Mouse (Mus musculus) urinary bladder, postnatal 36 days (tissue): ENCODE results near the gene Ino80.

Source experiments
- DNase-seq, 2 experiments: peaks; one replicate each; pipeline ENCODE4 v3.0.0; 2022; ENCODE audit warnings: low spot score in 2 of 2, mixed read lengths in 1 of 2

The Ino80 gene

DNA sequence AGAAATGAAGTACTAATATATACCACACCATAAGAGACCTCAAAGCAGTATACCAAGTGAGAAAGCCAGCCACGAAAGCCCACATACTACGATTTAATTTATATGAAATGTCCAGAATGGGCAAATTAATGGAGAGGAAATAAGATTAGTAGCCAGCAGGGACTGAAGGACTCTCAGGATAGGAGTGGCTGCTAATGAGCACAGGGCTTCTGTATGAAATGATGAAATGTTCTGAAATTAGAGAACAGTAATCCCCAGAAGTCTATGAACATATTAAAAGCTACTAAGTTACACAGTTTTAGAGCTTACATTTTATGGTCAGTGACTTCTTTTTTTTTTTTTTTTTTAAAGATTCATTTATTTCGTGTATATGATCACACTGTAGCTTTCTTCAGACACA is 22.9 kb downstream of the Ino80 start:
- no peak for DNase-seq

DNA sequence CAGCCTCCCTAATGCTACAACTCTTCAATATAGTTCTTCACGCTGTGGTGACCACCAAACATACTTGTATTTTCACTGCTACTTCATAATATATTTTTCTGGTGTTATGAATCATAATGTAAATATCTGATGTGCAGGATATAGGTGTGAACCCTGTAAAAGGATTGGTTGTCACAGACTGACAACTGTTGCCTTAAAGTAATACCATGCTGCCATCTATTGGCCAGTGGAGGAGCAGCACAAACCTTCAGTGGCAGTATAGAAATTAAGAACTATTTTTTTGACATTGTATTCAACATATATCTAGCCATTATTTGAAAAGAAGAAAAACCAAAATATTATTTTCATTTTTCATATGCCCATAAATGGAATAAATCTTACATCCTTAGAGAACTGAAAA is 40.5 kb downstream of the Ino80 start:
- peak; percentile 4 to 34 for DNase-seq

DNA sequence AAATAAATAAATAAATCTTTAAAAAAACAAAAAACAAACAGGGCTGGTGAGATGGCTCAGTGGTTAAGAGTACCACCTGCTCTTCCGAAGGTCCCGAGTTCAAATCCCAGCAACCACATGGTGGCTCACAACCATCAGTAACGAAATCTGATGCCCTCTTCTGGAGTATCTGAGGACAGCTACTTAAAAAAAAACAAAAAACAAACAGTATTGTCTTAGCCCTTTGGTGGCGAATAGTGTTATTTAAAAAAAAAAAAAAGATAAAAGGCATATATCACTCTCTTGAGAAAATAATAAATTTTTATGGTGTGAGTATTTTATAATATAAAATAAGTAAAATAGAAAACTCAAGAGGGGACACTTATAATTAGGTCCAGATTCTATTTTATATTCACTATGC is 41.0 kb downstream of the Ino80 start:
- no peak for DNase-seq

DNA sequence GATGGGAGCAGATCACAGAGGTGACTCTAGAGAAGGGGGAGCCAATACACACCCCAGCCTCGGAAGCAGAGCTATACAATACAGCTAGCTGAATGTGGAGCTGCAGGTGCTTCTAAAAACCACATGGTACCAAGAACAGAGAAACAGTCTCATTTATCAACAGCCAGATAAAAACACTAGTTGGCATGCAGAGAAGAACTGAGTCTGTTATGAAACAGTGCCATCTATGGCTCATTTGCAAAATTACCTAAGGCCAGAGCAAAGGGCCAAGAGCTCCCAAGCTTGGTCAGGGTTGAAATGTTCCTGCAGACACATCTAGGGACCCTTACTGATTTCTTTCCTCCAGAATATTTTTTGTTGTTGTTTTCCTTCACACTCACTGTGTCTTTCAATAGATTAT is 63.7 kb downstream of the Ino80 start:
- DNase-seq = no peak

DNA sequence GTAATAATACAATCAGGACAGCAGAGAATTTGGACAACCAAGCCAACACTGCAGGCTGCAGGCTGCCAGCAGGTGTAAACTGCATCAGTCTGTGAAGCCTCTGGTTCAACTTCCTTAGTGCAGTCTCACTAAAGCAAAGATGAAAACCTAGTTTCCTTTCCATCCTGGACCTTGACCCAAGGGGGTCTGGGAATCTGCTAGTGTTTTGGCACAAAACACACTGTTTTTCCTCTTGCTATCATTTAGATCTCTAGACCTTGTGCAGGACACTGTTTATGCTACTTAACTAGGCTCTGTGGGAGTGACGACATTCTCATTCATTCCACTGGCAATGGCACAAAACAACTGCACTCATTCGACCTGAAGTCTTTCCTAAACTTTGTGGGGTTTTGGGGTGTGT is 65.8 kb downstream of the Ino80 start:
- no peak for DNase-seq

DNA sequence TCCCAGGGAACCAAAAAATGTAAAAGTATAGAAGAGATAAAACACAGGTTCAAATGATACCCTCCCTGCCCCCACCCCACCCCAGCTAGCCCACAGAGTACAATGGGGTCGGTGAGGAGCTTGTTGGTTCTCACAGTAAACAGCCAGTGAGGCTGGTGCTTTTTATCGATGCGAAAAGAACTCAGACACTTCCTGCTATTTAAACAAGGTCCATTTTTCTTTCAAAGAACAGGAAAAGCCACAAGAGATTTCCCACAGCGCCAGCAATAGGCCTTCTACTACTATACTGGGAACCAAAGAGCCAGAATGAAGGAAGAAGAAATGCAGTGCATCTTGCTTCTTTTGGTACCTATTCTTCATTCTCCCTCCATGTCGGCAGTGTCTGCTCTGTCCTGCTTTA is 66.5 kb downstream of the Ino80 start:
- DNase-seq = no peak

DNA sequence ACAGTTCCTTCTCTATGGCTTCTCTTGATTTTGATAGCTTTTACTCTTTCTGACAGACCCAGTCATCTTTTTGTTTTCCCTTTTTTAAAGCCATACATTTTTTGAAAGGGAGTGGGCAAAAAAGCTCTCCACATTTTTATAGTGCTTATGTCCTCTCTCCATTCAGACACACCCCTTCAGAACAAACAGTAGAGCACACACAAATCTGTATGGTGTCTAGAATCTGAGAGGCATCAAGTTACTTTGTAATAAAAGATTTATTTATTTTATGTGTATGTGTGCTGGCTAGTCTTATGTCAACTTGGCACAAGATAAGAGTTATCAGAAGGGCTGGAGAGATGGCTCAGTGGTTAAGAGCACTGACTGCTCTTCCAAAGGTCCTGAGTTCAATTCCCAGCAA is 68.8 kb downstream of the Ino80 start:
- no peak for DNase-seq

DNA sequence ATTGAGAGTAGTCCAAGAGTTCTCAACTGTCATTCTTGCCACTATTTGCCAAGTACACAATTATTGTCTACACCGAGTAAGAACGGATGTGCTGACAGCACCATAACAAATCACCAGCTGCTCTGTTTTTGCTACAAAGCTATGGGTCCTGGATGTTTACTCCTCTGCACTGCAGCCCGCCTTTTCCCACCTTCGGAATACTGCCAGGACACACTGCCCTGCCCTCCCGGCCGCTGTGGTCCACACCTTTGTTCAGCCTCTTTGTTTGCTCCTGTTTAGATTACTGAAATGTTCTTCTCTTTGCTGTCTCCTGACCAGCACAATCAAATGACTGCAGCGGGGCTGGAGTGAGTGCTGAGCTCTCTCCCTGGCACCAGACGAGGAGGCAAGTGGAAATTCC is 69.2 kb downstream of the Ino80 start:
- peak in 1 of 2 experiments; percentile 3 for DNase-seq

DNA sequence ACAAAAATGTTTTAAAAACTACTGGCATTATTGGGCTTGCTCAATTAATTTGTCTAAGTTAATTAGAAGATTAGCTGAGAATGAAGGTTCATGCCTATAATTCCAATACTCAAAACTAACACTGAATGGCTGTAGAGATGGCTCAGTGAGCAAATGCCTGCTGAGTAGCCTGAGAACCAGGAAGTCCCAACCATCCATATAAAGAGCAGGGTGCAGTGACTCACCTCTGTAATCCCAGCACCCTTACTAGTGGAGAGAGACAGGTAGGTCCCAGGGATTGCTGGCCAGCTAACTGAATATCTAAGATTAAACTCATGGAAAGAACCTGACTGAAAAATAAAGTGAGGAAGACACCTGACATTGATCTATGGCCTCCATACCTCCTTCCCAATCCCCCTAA is 78.2 kb downstream of the Ino80 start:
- DNase-seq = no peak

DNA sequence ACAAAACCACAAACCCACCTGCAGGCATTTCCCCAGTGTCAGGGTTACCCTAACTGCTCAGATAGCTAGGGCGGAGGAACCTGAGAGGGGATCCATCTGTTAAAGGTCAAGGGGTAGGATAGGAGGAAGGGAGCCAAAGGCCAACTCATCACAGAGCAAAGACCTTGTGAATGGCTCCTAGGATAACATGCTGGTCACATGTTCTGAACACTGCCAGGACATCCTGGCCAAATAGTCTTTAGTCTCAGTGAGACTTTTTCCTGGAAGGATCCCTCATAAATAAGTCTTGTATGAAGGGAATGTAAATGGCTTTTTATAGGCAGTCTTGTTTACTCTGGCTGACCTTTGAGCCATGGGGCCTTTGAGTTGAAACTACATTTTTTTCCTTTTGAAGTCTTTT is 78.8 kb downstream of the Ino80 start:
- no peak for DNase-seq

DNA sequence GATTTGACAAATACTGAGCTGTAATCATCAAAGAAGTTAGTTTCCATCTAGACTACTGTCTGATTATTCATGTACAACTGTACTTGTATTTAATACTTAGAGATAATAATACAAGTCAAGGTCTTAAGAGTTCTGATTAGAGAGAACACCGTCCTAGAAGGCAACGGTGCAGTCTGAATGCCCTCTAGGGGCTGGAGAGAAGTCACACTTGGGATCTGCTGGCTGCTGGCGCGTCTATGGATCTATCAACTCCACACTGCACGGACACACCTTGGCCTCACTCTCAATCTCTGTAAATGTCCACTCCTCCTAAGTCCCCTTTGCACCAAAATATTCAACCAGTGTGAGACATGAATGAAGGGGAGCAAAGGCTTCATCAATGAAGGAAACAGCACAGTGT is 79.2 kb downstream of the Ino80 start:
- no peak for DNase-seq

DNA sequence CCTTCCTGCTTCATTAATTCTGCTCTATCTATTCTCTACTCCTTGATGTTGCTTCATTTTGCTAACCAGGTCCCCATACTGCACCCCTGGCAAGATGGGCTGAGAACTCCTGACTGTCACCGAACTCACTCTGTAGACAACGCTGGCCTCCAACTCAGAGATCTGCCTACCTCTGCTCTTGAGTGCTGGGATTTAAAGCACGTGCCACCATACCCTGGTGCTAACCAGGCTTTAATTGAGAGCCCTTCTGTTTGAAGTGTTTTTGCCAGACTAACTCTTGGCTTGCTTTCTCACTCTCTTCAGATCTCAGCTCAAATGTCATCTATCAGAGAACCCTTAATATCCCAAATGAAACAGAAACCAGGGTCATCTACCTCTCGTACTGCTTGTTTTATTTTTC is 87.5 kb downstream of the Ino80 start:
- no peak for DNase-seq

DNA sequence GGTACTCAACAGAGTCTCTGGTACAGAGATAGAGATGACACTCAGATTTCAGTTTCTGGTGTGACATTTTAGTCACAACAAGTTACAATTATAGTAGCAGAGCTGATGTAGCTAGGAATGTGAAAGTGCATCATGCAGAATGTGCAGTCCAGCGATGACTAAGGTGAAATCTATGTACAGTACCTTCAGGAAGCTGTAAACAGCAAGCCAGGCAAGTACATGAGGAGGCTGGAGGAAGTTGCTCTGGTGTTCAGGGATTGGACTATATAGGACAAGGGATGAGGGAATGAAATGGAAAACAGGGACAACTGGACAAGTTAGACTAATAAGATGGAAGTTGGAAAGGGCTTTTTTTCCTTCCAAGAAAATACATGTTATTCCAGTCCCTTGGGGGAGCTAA is 89.2 kb downstream of the Ino80 start:
- DNase-seq = no peak

DNA sequence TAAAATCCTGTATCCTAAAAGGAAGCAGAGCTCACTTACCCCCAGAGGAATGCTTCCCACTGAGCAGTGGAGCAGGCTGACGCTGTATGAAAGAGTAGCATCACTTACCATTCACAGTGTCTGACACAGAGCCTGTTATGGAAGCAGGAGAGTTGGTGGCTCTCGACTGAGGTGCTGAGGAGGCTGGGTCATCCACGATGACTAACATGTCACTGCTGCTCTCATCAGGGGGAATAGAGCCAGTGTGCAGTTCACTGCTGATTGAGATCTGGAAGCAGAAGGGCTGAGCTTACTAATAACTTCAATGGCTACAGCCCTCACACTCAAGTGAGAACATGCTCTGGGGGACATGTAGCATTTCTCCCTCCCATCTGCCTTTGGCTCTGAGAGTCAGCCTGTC is 98.0 kb downstream of the Ino80 start:
- no peak for DNase-seq

DNA sequence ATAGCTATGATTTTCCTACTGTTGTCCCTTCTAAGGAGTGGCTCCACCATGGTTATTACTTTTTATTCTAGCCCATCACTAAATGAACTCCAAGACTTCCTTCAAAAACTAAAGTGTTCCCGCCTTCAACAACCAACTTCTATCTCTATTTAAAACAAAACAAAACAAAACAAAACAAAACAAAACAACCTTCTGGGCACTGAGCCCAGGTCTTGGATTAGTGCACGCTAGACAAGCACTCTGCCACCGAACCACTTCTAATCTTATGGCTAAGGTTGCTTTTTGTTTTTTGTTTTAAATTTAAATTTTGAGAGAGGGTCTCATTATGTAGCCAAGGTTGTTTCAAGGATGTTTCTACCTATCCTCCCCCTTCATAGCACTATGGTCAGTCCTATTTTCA is 99.7 kb downstream of the Ino80 start:
- no peak for DNase-seq

DNA sequence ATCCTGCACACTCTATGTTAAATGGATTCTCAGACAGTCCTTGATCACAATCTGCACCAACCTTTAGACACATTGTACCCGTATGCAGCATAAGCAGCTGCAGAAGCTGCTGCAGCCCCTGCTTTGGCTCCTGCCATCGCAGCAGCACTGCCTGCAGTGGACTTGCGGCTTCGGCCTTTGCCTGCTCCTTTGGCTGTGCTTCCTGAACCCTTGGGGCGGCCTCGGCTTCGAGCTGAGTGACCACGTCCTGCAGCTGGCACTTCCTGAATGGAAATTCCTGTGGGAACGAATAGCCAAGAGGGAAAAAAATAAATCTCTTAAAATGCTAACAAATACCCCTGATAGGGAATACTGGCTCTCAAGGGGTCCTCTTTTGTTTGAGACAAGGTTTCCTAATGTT is 100.2 kb downstream of the Ino80 start:
- DNase-seq = no peak

DNA sequence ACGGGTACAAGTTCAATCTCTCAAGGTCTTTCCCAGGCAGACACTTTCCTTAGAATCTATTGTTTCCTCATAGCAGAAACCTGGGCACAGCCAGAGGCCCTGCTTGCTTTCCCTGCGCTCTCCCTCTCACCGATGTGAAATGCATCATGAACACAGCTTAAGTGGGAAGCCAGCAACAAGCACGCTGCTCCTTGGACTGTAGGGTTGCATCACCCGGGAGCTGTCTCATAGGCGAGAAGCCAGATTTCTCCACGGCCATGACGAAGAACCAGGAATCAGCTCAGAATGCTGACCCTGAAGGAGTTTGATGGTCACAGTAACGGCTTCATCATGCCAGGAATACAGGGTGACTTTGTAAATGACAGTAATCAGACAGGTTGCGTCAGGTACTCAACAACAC is 107.4 kb downstream of the Ino80 start:
- peak in 1 of 2 experiments; percentile 37 for DNase-seq

DNA sequence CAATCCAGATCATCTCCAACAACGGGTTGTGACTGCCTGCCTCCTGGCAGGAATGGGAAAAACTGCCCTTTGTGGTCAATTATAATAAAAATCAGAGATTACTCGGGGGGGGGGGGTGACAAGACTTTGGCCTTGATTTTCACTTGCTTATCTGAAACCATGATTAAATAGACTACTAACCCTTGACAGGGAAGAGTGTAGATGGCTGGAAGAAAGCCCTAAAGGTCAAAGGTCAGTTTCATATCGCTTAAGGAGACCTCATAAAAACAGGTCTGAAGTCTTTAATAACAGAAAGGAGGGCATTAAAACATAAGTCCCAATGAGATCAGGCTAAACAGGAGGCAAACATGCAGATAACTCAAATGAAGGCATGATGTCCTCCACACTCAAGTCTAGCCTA is 110.1 kb downstream of the Ino80 start:
- no peak for DNase-seq

DNA sequence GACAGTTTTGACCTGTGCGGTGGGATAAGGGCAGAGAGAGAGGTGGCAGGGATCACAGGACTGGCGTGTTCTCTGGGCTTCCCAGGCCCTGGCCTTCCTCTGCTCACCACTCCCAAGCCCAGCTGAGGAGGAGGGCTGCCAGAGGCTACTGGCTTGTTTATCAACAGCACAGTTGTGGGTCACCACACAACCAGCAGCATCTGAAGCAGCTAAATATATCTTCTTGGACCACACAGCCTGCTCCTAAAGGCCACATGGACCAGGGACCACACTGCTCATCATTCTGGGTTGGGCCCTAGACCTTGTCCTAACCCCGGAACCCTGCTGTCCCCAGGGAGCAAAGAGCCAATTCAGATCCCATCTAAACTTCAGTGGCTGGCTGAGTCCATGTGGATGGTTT is 112.5 kb downstream of the Ino80 start:
- DNase-seq = no peak

DNA sequence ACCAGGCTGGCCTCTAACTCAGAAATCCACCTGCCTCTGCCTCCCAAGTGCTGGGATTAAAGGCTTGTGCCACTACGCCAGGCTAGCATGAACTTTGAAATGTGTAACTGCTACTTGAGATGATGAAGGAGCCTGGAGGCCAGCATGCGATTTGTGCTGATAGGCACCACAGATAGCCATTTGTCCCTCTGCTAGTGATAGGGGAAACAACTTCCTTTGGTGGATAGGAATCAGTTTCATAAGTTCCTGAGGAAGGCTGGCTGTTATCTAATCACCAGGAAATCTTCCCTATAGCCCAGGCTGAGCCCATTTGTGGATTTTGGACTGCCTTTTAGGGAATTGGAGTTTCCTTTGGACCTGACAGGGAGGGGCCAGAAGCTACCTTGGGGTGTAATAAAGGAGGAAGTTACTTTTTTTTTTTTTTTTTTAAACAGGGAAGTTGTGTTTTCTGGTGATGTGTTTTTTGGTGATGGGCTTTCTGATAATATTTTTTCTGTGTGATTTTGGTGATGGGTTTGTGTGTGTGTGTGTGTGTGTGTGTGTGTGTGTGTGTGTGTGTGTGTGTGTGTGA is 117.7 kb downstream of the Ino80 start:
- no peak for DNase-seq

DNA sequence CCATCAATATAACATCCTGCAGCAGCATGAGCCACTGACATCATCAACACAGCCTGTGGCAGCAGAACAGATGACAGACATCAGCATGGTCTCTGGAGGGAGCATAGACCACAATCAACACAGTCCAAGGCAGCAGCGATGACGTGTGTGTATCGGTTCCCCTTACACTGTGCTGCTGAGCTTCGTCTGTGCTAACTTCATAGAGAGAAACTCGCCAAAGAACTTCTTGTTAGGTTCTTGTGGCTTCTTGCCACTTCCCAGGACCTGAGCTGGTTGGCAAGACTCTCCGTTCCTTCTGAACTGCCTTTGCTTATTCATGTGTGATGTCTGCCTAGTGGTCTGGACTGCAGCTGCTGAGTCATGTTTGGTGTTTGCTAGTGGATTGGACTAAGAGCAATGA is 119.2 kb downstream of the Ino80 start:
- no peak for DNase-seq

DNA sequence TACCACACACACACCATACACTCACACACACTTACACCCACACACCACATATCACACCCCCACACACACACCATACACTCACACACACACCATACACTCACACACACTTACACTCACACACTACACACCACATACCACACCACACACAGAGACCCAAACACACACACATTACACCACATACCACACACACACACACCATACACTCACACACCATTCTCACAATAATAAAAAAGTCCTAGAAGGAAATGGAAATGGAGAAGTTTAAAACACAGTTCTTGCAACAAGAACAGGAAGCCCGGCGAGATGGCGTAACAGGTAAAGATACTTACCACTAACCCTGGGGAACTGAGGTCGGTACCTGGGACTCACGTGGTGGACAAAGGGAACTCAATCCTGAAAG is 120.7 kb downstream of the Ino80 start:
- no peak for DNase-seq

DNA sequence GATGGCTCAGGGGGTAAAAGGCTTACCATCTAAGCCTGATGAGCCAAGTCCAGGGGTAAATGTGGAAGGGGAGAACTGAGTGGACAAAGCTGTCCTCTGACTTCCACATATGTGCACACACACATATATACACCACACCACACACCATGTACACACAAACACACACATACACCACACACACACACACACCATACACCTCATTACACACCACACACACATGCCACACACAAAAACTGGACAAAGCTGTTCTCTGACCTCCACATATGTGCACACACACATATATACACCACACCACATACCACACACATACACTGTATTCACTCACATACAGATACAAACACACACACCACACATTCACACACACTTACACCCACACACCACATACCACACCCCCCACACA is 121.2 kb downstream of the Ino80 start:
- DNase-seq = no peak

DNA sequence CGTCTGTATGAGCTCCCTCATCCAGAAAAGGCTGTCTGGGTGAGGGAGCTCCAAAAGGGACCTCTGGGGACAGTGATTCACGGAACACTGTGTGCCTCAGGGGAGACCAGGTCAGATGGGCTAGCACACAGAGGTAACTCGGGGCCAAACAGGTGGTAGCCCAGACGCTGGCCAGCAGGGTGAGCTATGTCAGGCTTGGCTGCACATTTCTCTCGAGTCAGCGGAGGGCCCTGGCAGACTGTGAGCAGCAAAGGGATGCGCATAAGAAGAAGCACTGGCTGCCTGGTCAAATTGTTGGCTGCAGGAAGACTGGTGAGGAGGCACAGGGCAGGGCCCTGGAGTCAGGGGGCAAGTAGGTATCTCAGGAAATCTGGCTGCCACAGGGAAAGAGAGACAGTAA is 121.8 kb downstream of the Ino80 start:
- peak in 1 of 2 experiments; percentile 16 for DNase-seq

DNA sequence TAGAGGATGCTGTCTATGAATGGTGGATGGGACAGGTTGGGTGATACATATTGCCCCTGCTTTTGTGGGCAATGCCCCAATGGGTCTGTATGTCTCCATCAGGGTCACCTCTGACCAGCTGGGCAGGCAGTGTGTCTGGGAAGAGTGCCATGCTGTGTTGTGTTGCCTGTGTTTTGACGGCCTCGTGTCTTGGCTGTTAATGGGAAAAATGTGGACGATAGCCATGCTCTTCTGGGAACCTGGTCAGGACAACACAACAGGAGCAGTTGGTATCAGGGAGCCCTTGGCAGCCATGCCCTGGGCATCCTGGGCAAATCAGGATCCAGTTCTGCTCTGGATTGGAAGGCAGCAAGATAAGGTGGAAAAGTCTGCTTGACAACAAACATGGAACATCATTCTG is 122.4 kb downstream of the Ino80 start:
- peak in 1 of 2 experiments; percentile 50 for DNase-seq
